Mouse (Mus musculus): Measurements from ENCODE around the gene Mesp1. TPM values are rescaled to one million over a fixed set of nuclear protein-coding genes. Genes with fewer than 3 reads are reported as not detected.

Mesp1 gene
- total and polyA plus RNA-seq, 3 experiments: not detected

DNA sequence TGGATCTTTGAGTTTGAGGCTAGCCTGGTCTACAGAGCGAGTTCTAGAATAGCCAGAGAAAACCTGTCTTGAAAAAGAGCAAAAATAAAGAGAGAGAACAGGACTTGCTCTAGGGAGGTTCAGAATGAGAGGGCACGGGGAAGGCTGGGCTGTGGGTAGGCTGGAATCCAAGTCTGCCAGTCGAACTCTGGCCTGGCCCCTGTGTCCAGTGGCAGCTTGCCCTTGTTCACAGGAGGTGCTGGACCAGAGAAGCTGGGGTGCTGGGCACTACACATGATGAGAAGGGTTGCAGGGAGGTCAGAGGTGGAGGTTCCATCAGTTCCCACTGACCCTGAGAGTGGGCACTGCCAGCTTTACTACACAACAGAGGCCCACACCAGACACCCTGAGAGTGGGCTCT, 34.8 kb upstream of the Mesp1 start:
- H3K27me3 ChIP-seq (ENCODE audit: control insufficient read depth in 1 of 2, insufficient read depth in 2 of 2, low read length in 2 of 2): no peaks in the 10 kb centered on the region
- H3K9ac ChIP-seq (ENCODE audit: control insufficient read depth, low read depth, low read length, poor library complexity, severe bottlenecking): no peak overlapping the region
- H3K4me1 ChIP-seq (ENCODE audit: control insufficient read depth in 1 of 2, insufficient read depth in 2 of 2, low read length in 2 of 2): no peaks in the 10 kb centered on the region
- H3K27ac ChIP-seq (ENCODE audit: control insufficient read depth, low read depth, low read length): no peak overlapping the region
- no peaks in the 10 kb centered on the region for H3K79me2 ChIP-seq (ENCODE audit: control insufficient read depth, insufficient read depth, low read length, poor library complexity)
- H3K9me3 ChIP-seq (replicated peaks; ENCODE audit: insufficient read depth, low read length): no peaks in the 10 kb centered on the region
- no peak for DNase-seq (ENCODE audit: low read depth, low spot score)
- no peaks in the 10 kb centered on the region for H3K36me3 ChIP-seq (ENCODE audit: control insufficient read depth in 1 of 2, insufficient read depth in 2 of 2, low read length in 2 of 2)
- H3K4me3 ChIP-seq (ENCODE audit: control insufficient read depth in 1 of 2, insufficient read depth in 1 of 2, low read depth in 2 of 2, low read length in 2 of 2): no peak overlapping the region
- no peak for TF ChIP-seq CHD2 (IDR thresholded peaks at IDR 0.05; ENCODE audit: low read length)
- TF ChIP-seq GATA1 (IDR thresholded peaks at IDR 0.05; ENCODE audit: low read depth, low read length): no peak
- no peak for TF ChIP-seq TCF12 (IDR thresholded peaks at IDR 0.05; ENCODE audit: low read depth, low read length)
- no peak for TF ChIP-seq ZC3H11A (IDR thresholded peaks at IDR 0.05; ENCODE audit: low read depth, low read length)

DNA sequence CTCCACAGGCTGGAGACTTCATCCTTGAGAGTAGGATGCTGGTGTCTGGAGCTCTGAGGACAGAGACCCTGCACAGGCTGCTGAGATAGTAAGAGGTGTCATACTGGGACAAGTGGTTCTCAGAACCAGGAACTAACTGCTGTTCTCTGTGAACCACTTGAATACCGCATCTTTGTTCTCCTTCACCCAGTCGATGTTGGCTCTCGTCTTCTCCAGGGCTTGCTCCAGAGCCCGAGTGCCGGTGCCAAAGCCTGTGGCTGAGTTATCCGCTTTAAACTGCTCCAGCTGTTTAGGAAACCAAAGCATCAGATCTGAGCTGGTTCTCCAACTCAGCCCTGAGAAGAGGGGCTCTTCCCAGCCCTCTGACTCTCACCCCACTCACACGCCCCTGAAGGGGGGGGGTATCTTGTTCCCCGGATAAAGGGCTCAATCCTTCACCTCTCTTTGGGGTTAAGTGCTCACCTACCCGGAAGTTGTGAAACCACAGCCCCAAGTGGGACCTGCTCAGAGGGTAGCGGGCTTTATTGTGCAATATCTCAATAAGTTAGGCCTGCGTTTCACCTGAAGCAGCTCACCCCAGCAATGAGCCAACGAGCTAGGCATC, 28.6 kb upstream of the Mesp1 start:
- H3K9me3 ChIP-seq (replicated peaks; ENCODE audit: insufficient read depth, low read length): no peaks in the 10 kb centered on the region
- no peaks in the 10 kb centered on the region for H3K79me2 ChIP-seq (ENCODE audit: control insufficient read depth, insufficient read depth, low read length, poor library complexity)
- no peak overlapping the region for H3K9ac ChIP-seq (ENCODE audit: control insufficient read depth, low read depth, low read length, poor library complexity, severe bottlenecking)
- peaks cover 8 to 15% of the 10 kb centered on the region in 2 experiments for H3K4me1 ChIP-seq (ENCODE audit: control insufficient read depth in 1 of 2, insufficient read depth in 2 of 2, low read length in 2 of 2)
- H3K36me3 ChIP-seq (ENCODE audit: control insufficient read depth in 1 of 2, insufficient read depth in 2 of 2, low read length in 2 of 2): peaks cover 0 to 11% of the 10 kb centered on the region in 2 experiments; a peak in 2 of 4 replicates
- H3K27ac ChIP-seq (ENCODE audit: control insufficient read depth, low read depth, low read length): no peak overlapping the region
- H3K27me3 ChIP-seq (ENCODE audit: control insufficient read depth in 1 of 2, insufficient read depth in 2 of 2, low read length in 2 of 2): no peaks in the 10 kb centered on the region
- TF ChIP-seq MXI1 (IDR thresholded peaks at IDR 0.05; ENCODE audit: low read depth, low read length) (no peak), MYB (IDR thresholded peaks at IDR 0.05; ENCODE audit: low read depth, low read length) (no peak), CHD2 (IDR thresholded peaks at IDR 0.05; ENCODE audit: low read length) (no peak), CHD1 (IDR thresholded peaks at IDR 0.05; ENCODE audit: low read depth, low read length) (no peak), UBTF (IDR thresholded peaks at IDR 0.05; ENCODE audit: borderline replicate concordance, insufficient read depth, low read depth, low read length) (no peak), ZMIZ1 (IDR thresholded peaks at IDR 0.05; ENCODE audit: low read depth, low read length) (no peak), SMC3 (IDR thresholded peaks at IDR 0.05; ENCODE audit: low read depth, low read length) (no peak), RCOR1 (IDR thresholded peaks at IDR 0.05; ENCODE audit: low read depth, low read length) (no peak)
- no peak for DNase-seq (ENCODE audit: low read depth, low spot score)
- no peak overlapping the region for H3K4me3 ChIP-seq (ENCODE audit: control insufficient read depth in 1 of 2, insufficient read depth in 1 of 2, low read depth in 2 of 2, low read length in 2 of 2)

GRCm38 (mm10) chr7:79819996-79820395, 26.4 kb upstream of the Mesp1 start:
- H3K36me3 ChIP-seq (ENCODE audit: control insufficient read depth in 1 of 2, insufficient read depth in 2 of 2, low read length in 2 of 2): peaks cover 0 to 11% of the 10 kb centered on the region in 2 experiments; a peak in 2 of 4 replicates
- DNase-seq (ENCODE audit: low read depth, low spot score): no peak
- no peaks in the 10 kb centered on the region for H3K27me3 ChIP-seq (ENCODE audit: control insufficient read depth in 1 of 2, insufficient read depth in 2 of 2, low read length in 2 of 2)
- H3K9me3 ChIP-seq (replicated peaks; ENCODE audit: insufficient read depth, low read length): no peaks in the 10 kb centered on the region
- H3K4me3 ChIP-seq (ENCODE audit: control insufficient read depth in 1 of 2, insufficient read depth in 1 of 2, low read depth in 2 of 2, low read length in 2 of 2): no peak overlapping the region
- H3K9ac ChIP-seq (ENCODE audit: control insufficient read depth, low read depth, low read length, poor library complexity, severe bottlenecking): peak overlapping the region; percentile 17; the same call in 1 of the 2 replicates
- TF ChIP-seq POLR2AphosphoS5 (IDR thresholded peaks at IDR 0.05; ENCODE audit: borderline replicate concordance, low read depth, low read length): no peak
- TF ChIP-seq MAFK (IDR thresholded peaks at IDR 0.05; ENCODE audit: borderline replicate concordance, low read depth, low read length): no peak
- TF ChIP-seq RCOR1 (IDR thresholded peaks at IDR 0.05; ENCODE audit: low read depth, low read length): no peak
- no peak for TF ChIP-seq MAZ (IDR thresholded peaks at IDR 0.05; ENCODE audit: low read depth, low read length)
- no peak for TF ChIP-seq CHD2 (IDR thresholded peaks at IDR 0.05; ENCODE audit: low read length)
- TF ChIP-seq USF1 (IDR thresholded peaks at IDR 0.05; ENCODE audit: low read depth, low read length): no peak
- no peak for TF ChIP-seq SMC3 (IDR thresholded peaks at IDR 0.05; ENCODE audit: low read depth, low read length)
- H3K27ac ChIP-seq (ENCODE audit: control insufficient read depth, low read depth, low read length): peak overlapping the region; percentile 36; the same call in 1 of the 2 replicates
- no peaks in the 10 kb centered on the region for H3K79me2 ChIP-seq (ENCODE audit: control insufficient read depth, insufficient read depth, low read length, poor library complexity)
- peaks cover 8 to 15% of the 10 kb centered on the region in 2 experiments for H3K4me1 ChIP-seq (ENCODE audit: control insufficient read depth in 1 of 2, insufficient read depth in 2 of 2, low read length in 2 of 2)
